Comparison of ENCODE assay signal across 27 mouse cellular contexts in the genomic region with DNA sequence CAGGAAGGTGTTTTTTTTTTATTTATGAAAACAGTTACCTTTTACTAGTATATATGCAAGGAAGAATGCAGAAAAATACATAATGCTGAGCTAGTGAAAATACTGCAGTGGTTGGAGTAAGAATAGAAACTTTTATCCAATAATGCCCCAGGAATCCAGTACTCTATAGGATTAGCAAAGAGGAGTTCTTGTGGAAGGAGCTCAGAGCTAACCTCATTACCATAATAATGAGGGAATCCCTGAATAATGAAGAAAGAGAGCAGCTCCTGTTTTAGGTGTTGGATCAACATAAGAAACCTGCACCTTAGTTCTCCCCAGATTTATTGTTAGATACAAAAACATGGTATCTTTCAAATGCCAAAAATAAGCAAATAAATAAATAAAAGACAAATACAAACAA.
"Had no signal": no experiment of that assay in that cellular context is flagged by ENCODE, and none has a peak within 500 bp of the region (broad histone marks: within the 10 kb centered on the region; RNA-seq: fewer than 3 reads in every experiment).

No protein-coding gene starts in this region.

- H3K27ac ChIP-seq: gastrocnemius, adult 2 months; heart, adult 2 months; hindbrain, embryonic 10.5 days; hindbrain, embryonic 12.5 days; hindbrain, embryonic 14.5 days; intestine, embryonic 15.5 days; layer of hippocampus, adult 2 months; left cerebral cortex, adult 2 months; limb, embryonic 10.5 days; limb, embryonic 12.5 days; liver, embryonic 13.5 days had no signal

- H3K4me3 ChIP-seq: gastrocnemius, adult 2 months; heart, adult 2 months; heart, embryonic 12.5 days; hindbrain, embryonic 10.5 days; hindbrain, embryonic 12.5 days; intestine, embryonic 15.5 days; layer of hippocampus, adult 2 months; left cerebral cortex, adult 2 months; limb, embryonic 10.5 days; limb, embryonic 12.5 days; liver, embryonic 13.5 days had no signal

- H3K9ac ChIP-seq: heart, embryonic 12.5 days; hindbrain, embryonic 12.5 days; hindbrain, embryonic 14.5 days; intestine, embryonic 15.5 days; limb, embryonic 12.5 days; liver, embryonic 13.5 days had no signal

- ATAC-seq: hindbrain, embryonic 16.5 days; inflammation-experienced regulatory T-cells, adult 6 months; intestine, embryonic 15.5 days; intestine, postnatal 0 days had no signal

- DNase-seq: gastrocnemius, adult 2 months; gastrocnemius, postnatal 10 days; gastrocnemius, postnatal 25 days; heart, adult 11 months; heart, adult 2 months; heart, postnatal 10 days; heart, postnatal 4 days; kidney, adult 18-20 months; kidney, adult 8-10 months; kidney, postnatal 10 days; kidney, postnatal 25 days; kidney, postnatal 4 days; liver; liver, embryonic 13.5 days had no signal

- H3K36me3 ChIP-seq: heart, embryonic 12.5 days; hindbrain, embryonic 10.5 days; hindbrain, embryonic 12.5 days; intestine, embryonic 15.5 days; limb, embryonic 10.5 days; limb, embryonic 12.5 days; liver, embryonic 13.5 days had no signal

- H3K27me3 ChIP-seq: heart, embryonic 12.5 days; hindbrain, embryonic 12.5 days; intestine, embryonic 15.5 days; limb, embryonic 12.5 days; liver, embryonic 13.5 days had no signal

- H3K4me1 ChIP-seq: heart, embryonic 12.5 days; hindbrain, embryonic 10.5 days; hindbrain, embryonic 12.5 days; intestine, embryonic 15.5 days; limb, embryonic 10.5 days; limb, embryonic 12.5 days; liver, embryonic 13.5 days had no signal

- H3K4me2 ChIP-seq: heart, embryonic 12.5 days; hindbrain, embryonic 12.5 days; hindbrain, embryonic 14.5 days; intestine, embryonic 15.5 days; limb, embryonic 12.5 days; liver, embryonic 11.5 days; liver, embryonic 13.5 days had no signal

- H3K9me3 ChIP-seq: heart, embryonic 12.5 days; hindbrain, embryonic 10.5 days; hindbrain, embryonic 12.5 days; intestine, embryonic 15.5 days; limb, embryonic 10.5 days; limb, embryonic 12.5 days; liver, embryonic 13.5 days had no signal
